Mouse (Mus musculus) liver, adult 2 months (tissue): ENCODE measurements around the gene Znrd1as.

ENCODE experiments used
- CTCF ChIP-seq: fragments of 200-500 bp; IDR thresholded peaks from 2 replicates; pipeline ENCODE4 v1.5.1; 2011; ENCODE audit warnings: low read depth, low read length, control low read depth
- POLR2A ChIP-seq: fragments of 200-500 bp; IDR thresholded peaks from 2 replicates; pipeline ENCODE4 v1.6.1; 2011; ENCODE audit warnings: low read length, control low read depth; ENCODE audit not compliant: insufficient read depth; ENCODE audit errors: extremely low read depth

- TF ChIP-seq CTCF: no peak
- TF ChIP-seq POLR2A: no peak
These were observed 23.5 kb downstream of the Znrd1as start for GRCm38 (mm10) chr17:36981845-36982244.
